Mouse (Mus musculus) mouse trophoblast stem cell (cell line): ENCODE results near the gene Adamts15.

Source experiments
- in situ Hi-C, 2 experiments: fragments of 300-500 bp; cut with MseI, MboI; formaldehyde crosslinking; loops; 2 replicates in 1 of 2; 3 replicates in 1 of 2; pipeline ENCODE4 v1.15.1; 2025

Adamts15 gene

GRCm38 (mm10) chr9:30880553-30880952 is 41.7 kb downstream of the Adamts15 start:
- in situ Hi-C loops = no loop called here

DNA sequence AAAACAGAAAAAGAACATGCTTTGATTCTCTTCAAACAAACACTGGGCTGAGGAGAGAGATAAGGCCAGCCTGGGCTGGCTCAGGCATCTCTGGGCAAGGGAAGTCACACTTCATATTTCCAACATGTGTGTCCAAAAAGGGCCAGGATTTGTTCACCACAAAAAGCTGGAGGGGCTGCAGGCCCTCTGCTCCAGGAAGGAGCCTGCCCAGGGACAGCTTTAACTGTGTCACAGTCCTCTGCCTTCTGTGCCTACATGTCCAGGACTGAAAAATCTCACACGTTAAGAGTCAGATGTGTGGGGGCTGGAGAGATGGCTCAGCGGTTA is 42.3 kb downstream of the Adamts15 start:
- in situ Hi-C loops = no loop called here

GRCm38 (mm10) chr9:30879248-30879946 is 42.9 kb downstream of the Adamts15 start:
- in situ Hi-C loops = no loop called here

DNA sequence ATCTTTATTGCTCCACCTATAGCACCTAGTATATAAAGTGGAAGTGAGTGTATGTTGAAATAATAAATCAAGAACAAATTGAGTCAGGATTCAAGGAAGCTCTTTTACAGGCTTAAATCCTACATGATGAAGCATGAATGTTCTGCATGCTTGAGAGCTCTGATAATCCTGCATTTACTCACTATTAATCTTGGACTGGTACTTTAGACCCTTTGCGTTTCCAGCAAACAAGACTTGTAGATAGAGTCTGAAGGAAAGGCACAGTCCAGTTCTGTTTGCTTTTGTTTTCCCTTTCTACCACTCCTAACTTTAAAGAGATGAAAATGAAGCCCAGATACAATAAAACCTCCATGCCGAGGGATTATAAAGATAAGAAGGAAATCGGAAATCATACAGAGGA is 45.7 kb downstream of the Adamts15 start:
- in situ Hi-C loops = no loop called here

DNA sequence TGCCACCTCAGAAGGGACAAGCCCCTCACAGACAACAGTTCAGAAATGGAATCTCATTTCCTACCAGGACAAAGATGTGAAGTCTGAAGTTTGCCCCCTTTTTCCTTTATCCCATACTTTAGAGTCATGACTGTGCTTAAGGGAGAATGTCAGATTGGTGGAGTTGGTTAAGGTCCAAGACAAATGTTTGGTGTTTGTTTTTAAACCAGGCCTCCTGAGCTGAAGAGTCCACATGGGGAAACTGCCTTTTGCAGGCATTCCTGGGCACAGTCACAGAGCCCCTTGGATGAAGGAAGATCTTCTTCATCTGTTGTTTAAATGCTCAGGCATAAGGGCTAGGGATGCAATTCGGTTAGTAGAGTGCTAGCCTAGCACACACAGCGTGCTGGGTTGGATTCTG is 66.4 kb downstream of the Adamts15 start:
- in situ Hi-C loops = no loop called here

DNA sequence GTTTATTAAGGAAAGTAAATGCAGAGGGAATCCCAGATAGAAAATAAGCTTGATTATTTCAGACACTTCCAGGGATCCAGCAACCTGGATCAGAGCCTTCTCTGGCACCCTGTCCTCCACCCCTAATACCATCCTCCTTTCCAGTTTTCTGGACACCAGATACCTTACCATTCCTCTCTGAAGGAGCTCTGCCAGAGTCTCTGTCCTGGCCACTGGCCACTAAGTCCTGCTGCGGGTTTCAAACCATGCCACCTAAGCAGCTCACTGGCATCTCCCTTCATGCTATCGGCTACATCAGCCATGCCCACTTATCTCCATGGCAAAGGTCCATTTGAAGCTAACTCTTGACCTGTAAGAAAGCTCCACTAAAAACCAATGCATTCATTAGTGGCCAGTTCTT is 70.4 kb downstream of the Adamts15 start:
- in situ Hi-C loops = no loop called here

- in situ Hi-C loops = no loop called here
Measured at GRCm38 (mm10) chr9:30849951-30850350, 72.3 kb downstream of the Adamts15 start.

GRCm38 (mm10) chr9:30849444-30849843 is 72.8 kb downstream of the Adamts15 start:
- in situ Hi-C loops = no loop called here
